Mouse (Mus musculus): Measurements from ENCODE around the gene Akap12.

The Akap12 gene

DNA sequence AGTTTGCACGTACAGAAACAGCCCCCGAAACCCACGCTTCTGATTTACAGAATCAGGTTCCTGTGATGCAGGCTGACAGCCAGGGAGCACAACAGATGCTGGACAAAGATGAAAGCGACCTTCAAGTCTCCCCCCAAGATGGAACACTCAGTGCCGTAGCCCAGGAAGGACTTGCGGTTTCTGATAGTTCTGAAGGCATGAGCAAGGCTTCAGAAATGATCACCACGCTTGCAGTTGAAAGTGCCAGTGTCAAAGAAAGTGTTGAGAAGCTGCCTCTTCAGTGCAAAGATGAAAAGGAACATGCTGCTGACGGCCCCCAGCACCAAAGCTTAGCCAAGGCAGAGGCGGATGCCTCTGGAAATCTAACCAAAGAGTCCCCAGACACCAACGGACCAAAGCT, 91.3 kb downstream of the Akap12 start:
- no peak for DNase-seq

DNA sequence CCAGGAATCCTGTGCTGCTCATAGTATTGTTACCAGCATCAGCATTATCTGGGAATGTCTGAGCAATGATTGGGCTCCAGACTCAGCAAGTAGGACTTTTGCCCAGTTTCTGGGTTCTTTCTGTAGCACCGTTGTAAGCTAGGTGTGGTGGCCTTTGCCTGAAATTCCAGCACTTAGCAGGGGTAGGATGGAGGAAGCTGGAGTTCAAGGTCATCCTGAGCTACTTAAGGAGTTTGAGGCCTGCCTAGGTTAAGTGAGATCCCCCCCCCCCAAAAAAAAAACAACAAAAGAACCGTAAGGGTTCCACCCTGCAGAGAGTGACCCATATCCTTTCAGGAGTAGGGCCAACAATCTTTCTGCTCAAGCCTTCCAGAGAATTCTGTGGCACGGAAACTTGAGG, 98.4 kb downstream of the Akap12 start:
- no peak for DNase-seq

DNA sequence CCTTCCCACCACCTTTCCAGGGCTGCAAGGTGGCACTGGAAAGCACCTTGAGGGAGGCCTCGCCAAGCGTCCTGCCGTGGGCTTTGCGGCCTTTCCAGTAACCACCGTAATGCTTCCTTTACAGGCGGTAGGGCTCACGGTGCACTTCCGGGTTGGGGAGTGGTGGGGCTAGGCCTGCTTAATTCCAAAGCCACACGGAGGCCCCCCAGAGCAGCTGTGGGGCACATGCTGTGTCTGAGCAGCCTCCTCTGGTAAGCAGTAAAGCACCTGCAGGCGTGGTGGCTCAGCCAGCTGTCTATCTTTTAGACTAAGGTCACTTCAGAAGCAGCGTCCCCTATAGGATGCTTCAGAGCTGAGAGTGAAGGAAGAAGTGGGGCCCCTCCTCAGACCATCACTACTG, 103.9 kb downstream of the Akap12 start:
- DNase-seq = no peak

DNA sequence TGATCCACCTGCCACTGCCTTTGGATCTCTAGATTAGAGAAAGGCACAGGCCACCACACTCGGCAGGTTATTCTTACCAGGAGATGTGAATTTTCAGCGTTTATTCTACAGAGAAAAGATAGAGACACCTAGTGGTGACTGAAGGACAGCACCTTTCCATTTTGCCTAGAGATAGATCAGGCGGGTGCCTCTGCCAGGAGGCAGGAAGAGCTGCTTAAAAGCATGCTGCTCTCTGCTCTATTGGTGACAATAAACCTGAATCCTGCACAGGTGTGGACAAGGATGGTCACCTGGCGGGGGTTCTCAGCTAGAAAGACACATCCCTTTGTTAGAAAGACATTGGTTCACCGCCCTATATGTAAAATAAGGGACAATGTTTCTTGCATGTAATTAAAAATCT, 105.8 kb downstream of the Akap12 start:
- DNase-seq = no peak

DNA sequence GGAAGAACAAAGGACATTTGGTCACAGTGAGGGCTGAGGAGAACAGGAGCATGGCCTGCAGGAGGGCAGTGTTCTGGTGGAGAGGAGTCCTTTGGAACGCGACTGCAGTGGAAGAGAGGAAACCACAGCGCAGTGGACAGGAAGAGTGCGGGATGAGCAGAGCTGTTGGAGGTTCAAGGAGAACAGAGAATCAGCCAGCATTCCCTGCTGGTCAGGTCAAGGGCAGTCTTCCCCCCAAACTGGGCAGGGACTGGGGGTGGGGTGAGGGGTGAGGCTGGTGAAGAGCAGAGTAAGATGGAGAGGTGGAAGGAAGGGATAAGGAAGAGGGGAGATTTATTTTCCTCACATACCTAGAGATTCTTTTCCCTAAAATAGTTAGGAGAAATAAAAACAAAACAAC, 107.4 kb downstream of the Akap12 start:
- DNase-seq = no peak

DNA sequence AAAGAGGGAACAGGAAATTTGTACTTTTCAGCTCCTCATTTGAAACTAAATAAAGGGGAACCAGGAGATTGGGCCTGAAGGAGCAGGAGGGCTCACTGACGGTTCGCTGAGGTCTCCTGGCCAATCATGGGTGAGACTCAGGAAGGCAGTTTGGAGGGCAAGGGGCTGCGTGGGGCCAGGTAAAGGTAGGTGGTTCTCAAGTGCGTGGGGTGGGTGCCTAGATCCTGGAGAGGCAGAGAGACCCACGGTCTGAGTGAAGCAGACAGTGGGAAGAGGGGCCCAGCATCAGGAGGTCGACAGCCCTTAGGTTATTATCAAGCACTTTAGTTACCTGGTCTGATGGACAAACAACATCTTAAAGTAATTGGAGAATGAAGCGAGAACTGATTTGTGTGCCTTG, 108.1 kb downstream of the Akap12 start:
- no peak for DNase-seq

DNA sequence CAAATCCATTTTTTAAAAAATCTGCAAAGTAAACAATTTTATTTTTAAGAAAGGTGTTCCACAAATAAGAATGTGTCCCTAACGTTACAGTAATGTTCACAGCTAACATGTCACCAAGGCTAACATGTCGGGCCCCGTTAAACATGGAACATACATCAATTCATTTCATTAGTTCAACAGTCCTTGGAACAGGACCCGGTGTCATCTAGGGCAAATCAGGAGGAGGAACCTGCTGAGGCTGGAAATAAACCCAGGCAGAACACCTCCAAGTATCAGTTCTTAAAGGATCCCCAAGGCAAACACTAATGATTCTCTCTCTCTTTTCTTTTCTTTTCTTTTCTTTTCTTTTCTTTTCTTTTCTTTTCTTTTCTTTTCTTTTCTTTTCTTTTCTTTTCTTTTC, 108.6 kb downstream of the Akap12 start:
- DNase-seq = no peak

DNA sequence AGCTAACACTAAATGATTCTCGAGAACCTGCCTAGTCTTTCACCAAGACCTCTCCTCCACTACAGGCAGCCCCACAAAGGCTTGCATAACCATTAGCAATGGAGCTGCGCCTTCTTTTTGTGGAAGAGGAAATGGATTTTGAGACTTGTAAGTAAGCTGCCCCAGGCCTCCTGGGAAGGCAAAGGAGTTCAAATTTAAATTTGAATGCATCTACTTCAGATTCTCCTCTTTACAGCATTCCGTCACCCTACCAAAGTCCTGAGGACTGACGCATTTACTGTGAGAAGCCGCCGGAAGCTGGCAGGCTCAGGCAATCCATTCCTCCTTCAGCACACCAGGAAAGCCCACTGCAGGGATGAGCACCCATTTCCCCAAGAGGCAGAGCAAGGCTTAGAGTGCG, 109.1 kb downstream of the Akap12 start:
- no peak for DNase-seq

DNA sequence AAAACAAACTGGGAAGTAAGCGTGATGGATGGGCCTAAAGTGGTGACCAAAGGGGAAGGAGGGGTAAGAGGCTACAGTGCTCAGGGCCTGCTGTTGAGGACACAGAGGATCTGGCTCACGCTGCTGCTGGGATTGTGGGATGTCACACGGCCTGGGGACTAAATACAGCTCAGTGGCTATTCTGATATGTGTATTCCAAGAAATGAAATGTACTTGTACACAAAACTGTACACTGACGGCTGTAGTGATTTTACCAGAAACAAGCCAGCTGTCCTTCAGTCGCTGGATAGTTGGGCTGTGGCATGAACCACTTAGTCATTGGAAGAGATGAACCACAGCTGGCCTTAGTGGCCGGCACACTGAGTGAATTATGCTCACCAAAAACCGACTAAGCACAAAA, 110.3 kb downstream of the Akap12 start:
- peak in 1 of 2 experiments; percentile 30 for DNase-seq

DNA sequence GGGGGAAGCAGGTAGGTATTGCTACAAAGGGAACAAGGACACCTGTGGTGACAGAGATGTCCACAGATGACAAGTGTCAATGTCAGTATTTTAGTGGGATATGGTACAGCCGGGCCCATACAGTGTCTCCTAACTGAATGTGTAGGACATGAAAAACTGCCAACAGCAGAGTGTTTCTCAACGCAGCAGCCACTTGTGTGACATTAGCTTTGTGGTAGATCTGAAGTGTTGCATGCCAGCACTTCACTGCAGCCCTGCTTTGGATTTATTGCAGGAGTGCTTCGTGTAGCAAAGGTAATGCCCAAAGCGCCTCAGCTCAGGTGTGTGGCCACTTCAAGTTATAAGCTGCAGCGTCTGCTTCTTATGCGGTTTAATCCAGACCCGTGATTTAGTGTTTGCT, 110.8 kb downstream of the Akap12 start:
- DNase-seq = no peak

DNA sequence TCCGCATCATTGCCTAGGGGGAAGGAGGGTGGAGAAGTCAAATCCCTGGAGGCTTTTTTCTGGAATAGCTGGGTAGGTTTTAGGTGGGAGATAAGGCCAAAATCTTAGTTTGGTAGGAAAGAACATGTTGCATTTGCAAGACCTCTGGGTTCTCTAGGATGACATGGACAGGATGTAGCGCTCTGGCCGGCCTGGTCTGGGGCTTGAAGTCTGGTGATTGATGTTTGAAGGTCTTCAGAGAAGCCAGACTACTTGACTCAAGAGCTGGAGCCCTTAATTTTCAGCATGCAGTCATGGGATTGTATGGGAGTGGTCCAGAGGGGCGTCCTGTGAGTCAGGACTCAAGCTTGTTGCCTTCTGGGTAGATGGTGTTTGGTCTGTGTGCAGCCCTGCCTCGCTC, 114.6 kb downstream of the Akap12 start:
- no peak for DNase-seq

DNA sequence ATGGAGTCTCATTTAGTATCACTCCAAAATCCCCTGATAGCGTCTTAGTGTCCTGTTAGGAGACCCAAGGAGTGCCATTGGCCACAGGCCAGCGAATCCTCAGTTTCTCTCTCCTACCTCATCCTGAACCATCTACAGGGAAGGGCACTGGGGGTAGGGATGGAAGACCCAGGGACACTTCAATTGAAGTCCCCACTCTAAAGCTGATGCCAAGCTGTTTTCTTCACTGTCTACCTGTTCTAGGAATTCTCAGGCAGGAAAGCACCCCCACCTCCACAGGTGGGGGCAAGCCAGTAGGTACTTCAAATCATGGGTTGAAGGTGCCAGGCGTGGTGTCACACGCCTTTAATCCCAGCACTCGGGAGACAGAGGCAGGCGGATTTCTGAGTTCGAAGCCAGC, 118.1 kb downstream of the Akap12 start:
- DNase-seq = no peak

DNA sequence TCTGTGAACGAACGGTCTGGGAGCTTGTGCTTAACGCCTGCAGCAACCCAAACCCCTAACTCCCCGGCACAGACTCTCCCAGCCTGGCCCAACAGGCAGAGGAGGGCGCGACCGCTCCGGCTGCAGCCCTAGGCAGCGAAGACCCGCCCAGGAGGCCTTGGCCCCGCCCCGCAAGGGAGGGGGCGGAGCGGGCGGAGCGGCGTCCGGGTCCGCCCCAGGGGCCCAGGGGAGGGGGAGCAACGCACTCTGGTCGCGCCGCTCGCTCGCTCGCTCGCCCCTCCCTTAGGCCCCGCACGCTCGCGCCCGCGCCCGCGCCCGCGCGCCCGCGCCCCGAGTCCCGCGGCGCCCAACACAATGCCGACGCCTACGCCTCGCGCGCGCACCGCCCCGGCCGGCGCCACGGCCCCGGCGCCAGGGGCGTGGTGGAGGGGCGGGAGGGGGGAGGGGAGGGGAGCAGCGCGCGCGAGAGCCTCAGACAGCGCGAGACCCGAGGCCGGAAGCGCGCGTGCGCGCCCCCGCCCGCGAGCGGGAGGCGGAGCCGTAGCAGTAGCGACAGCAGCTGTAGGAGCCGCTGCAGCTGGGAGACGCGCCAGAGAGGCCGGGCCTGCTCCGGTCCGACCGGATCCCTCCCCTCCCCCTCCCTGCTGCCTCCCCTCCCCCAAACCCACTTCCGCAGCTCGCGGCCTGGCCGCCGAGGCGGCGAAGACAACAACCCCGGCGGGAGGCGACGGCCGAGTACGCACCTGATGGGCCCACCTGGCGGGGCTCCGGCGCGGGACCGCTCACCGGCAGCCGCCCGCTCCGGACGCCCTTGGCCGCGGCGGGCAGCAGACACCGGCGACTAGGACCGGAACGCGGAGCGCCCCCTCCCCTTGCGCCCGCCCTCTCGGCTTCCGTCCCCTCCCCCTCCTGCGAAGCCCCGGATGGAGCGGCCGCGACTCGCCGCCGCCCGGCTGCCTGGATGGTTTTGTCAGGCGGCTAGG, 120.7 kb downstream of the Akap12 start:
- DNase-seq = peak; percentile 95 to 96

DNA sequence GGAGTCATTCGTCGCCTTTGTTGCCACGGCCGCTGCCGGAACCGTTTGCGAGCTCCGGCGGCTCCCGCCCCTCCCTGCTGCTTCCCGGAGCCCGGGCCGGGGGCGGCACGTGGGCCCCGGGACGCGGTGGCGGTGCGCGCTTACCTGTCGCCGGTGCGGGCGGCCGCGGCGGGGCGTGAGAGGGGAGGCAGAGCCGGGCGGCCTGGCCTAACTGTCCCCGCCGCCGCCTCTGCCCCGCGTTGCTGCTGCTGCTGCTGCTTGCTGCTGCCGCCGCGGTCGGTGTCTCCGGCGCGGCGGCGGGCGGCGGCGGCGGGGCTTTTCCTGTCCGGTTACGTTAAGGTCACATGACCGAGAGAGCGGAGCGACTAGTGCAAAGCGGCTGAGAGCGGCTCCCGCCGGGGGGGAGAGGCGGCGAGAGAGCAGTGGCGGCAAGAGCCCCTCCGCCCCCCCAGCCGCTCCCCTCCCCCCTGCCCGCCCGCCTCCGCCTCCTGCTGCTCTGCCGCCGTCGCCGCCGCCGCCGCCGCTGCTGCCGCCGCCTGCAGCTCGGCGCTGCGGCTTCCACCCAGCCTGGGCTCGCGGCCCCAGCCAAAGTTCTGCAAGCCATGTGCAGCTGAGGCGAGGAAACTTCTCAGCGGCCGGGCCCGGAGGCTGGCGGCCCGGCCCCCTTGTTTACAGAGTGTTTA, 121.7 kb downstream of the Akap12 start, which contains the start of gene Zbtb2:
Zbtb2 (minus strand) TSS at position 408 of the 683 bp plus-strand sequence.
- DNase-seq = peak; percentile 61 to 66

DNA sequence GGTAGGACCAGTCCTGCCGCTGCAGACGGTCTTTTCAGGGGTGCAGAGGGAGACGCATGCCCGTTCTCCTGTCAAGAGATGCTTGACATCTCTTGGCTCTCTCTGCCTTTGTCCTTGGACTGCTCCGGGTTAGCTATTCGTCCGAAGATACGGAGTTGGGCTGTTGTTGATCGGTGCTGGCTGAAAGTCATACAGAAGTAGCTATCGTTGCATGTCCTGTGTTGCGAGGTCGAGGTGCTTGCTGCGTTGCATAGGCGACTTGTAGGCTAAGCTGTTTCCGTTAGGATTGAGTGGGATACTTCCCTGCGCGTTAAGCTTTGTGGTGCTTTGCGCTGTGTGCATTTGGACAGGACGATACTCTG, 122.2 kb downstream of the Akap12 start:
- peak in 1 of 2 experiments; percentile 43 for DNase-seq

DNA sequence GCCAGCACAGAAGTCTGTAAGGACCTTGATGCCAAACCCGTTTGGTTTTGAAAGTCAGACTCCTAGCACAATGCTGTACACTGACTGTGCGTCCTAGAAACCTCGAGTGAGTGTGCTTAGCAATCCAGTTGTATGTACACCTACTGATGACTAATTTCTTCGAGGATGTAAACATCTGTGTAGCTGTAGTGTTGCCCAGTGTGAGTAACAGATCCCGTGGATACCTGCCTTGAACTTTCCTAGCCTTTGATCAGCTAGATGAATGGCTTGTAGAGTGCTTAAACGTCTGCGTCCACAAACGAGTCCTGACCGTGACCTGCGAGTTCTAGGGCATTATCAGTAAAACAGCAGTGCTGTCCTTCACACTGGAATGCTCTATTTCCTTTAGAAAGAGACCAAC, 122.9 kb downstream of the Akap12 start:
- peak in 1 of 2 experiments; percentile 42 for DNase-seq

DNA sequence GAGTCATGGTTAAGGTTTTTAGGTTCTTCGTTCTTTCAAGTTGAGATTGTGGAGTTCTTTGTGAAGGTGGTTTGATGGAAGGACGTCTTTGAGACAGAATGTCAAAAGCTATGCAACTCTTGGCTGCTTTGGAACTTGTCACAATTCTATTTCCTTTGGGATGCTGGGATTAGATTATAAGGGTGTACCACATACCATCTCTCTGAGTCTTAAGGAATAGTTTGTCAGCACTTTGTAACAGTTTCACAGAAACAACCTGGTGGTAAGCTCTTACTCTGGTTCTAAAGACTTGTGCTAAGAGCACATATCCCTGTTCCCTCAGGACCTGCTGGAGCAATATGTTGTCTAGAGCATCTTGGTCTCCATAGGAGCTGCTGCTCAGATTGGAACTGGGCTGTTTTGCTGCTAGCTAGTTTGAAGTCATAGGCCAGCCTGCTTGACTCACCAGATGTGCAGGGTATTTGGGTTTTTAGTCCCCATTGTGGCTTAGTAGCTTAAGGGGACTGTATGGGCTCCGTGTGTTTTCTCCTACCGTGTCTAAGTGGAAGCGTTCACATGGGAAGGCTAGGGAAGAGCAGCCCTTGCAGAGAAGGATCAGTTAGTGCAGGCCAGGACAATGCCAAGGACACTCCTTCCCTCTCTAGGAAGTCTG, 123.4 kb downstream of the Akap12 start:
- no peak for DNase-seq

DNA sequence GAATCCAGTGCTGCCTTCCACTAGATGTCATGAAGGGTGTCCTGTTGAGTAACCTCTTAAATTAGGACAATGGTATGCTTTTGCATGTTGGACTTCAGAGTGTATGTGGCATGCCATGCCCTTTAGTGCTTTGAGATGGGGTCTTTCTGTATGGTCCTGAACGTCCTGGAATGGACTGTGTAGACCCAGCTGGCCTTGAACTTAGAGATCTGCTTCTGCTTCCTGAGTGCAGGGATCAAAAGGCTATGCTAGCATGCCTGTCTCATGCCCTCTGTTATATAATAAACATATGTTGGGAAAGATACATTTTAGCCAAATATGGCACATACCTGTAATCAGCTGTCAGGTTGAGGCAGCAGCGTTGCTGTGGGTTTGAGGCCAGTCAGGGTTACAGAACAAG, 124.4 kb downstream of the Akap12 start:
- no peak for DNase-seq

DNA sequence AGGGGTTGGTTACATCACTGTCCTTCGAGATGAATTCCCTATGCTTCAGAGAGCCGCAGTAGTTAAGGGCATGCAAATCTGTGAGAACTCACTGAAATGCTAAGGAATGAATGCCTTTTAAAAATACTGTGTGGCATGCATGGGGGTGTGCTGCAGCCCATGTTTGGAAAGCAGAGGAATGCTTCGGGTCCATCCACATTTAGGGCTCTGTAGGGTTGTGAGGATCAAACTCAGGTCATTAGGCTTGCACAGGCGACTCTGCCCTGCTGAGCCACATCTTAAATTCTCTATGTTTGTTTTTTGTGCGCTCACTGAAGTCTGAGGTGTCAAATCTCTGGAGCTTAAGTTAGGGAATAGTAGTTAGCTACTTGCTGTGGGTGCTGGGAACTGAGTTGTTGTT, 124.9 kb downstream of the Akap12 start:
- DNase-seq = no peak

DNA sequence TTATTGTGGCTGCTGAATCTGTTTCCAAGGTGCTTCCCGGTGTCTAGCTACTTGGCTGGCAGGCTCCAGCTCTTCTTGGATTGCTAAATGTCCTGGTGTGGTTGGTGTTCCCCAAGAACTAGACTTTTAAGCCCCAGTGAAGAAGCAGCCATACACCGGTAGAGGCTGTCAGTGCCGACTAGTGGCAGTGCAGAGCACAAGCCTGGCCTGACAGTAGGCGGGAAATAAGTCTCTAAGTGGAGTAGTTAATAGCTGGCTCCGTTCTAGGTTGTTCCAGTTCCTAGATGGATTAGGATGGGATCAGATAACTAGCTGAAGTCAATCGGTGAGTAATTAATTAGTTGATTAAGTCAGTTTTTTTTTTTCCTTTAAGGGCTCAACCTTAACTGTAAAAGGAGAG, 125.7 kb downstream of the Akap12 start:
- peak; percentile 37 to 55 for DNase-seq

DNA sequence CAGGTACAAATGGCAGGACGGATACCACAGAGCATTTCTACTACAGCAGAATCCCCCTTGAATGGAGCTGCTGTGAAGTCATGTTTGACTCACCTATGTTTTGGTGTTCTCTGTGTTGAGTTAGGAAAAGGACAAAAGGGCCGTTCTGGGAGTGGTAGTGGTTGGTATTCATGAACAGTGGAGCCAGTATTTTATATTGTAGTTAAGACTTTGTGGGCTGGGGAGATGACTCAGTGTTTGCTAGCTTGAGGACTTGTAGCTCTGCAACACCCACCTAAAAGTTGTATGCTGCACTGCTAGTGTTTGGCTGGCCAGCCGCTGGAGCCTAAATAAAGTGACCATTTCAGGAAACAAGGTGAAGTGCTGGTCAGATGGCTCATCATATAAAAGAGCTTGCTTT, 129.1 kb downstream of the Akap12 start:
- no peak for DNase-seq

DNA sequence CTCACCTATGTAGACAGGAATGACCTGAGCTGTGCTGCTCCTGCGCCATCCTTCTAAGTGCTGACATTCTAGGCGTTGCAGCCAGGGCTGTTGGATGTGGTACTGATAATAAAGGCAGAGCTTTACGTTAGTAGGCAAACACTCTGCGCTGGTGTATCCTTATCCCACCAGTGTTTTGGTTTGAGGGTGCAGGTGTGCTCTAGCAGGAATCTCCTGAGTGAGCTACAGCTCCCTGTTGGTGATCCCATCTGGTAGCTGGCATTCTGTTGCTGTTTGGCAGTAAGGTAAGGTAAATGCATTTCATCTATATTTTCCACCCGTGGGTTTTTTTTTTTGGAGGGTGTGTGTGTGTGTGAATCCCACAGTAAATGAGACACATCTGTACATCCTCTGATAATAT, 131.9 kb downstream of the Akap12 start:
- no peak for DNase-seq

DNA sequence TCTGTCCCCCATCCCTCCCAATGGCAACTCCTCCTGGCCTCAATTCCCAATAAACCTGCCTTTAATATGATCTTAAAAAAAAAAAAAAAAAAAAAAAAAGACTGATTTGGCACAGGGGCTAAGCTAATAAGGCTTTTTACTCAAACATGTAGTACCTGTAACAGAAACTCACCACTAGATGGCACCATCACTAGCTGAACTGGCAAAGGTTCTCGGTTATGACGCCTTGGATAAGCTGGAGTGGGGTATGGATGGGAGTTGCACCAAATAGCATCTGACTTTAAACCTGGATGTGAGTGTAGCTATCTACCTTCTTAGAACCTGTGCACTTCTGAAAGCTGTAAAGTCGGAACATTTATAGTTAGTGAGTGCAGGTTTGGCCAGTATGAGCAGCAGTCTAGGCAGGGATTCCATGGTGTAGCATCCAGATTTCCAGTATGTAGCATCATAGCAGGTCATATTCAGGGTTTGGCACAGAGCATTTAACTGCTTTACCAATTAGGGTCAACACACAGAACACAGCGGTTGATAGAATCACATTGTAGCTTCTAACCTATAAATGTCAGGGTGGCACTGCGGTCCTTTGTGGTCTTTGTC, 138.8 kb downstream of the Akap12 start:
- peak in 1 of 2 experiments; percentile 47 for DNase-seq

All from lung, adult 18-20 months (tissue).